Mouse (Mus musculus) gastrocnemius, adult 8-10 months (tissue): ENCODE measurements at regions not wholly inside any gene's neighbourhood (a gene's known extent, or its start where the extent isn't known, plus 50 kb on each side); places are given as distances from the start of the nearest gene placed in this dataset.
"Not testable (repeated sequence)": the region's sequence is repeated elsewhere in the genome, so short reads cannot be mapped to it uniquely, and the experiment has no call there.

Experiments used
- DNase-seq, 2 experiments: peaks; one replicate each; pipeline ENCODE4 v3.0.0; 2022; ENCODE audit warnings: low spot score in 2 of 2

- no peak for DNase-seq
These were observed 288.8 kb downstream of the Dchs2 start for GRCm38 (mm10) chr3:83416536-83416935.

DNA sequence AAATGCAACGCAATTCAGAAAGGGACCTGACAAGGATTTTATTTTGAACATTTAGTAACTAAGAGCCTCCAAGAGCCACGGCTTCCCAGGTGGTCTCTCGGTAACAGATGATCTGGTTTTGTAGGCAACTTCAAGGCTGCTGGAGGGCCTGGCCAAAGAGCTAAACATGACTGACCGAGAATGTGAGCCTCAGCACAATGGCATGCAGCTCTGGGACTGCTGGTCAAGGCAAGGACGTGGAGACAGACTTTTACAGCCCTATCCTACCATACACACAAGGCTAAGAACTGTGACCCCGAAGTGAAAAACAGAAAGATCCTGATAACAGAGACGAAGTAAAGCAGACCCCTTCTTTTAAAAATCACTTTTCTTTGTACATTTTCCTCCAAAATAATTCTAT is 296.5 kb downstream of the Dchs2 start:
- no peak for DNase-seq

DNA sequence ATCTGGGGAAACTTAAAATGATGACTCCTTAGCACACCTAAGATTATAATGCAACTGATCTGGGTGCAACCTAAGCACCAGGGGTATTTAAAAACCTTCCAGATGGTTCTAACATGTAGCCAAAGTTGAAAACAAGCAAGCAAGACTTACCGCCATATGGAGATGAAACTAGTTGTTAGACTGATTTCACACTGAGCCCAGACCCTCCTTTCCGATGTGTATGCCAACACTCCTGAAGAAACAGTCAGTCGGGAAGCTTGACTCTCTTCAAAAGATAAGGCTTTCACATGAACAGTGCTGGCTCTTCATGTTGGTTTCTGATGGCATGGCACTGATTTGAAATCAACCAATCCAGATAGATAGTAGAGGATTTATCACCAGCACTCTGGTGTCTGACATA is 301.6 kb downstream of the Dchs2 start:
- no peak for DNase-seq

DNA sequence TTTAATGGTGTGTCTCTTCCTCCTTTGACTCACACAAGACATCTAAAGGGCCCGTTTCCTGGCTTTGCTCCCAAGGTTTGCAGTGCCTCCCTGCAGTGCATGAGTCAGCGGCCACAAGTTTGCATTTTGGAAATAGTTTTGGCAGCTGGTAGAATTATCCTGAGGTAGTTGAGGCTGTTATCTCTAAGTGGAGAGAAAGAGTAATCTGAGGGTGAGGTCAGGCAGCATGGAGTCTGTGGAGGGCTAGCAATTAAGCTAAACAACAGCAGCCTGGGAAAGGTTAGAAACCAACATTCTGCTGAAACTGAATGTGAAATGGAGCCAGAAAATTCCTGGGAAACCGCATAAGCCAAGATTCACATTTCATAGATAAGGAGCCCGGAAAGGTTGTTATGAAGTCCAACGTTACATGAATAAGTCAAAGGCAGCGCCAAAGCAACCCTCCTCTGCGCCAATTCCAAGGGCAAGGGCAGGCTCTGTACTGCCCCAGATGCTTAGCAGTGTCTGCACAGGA is 318.5 kb downstream of the Dchs2 start:
- peak in 1 of 2 experiments; percentile 12 for DNase-seq

GRCm38 (mm10) chr3:83450662-83451061 is 315.5 kb upstream of the Sfrp2 start:
- DNase-seq = no peak

DNA sequence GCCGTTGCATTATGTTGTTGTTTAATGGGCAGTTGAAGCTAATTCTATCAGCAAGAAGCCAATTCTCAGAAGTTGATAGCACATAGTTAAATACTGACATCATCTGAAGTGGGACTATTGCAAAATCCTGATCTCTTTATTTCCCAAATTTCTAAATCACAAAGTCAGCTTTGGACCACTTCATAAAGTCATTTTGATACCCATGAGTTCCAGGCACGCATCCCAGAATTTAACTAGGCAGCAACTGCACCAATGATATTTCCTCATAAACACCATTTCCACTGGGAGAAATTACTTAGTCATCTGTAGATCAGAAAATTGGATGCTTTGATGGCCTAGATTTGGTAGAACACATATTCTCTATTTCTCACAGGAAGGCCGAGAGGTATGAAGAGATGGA is 314.8 kb upstream of the Sfrp2 start:
- DNase-seq = peak in 1 of 2 experiments; percentile 10

DNA sequence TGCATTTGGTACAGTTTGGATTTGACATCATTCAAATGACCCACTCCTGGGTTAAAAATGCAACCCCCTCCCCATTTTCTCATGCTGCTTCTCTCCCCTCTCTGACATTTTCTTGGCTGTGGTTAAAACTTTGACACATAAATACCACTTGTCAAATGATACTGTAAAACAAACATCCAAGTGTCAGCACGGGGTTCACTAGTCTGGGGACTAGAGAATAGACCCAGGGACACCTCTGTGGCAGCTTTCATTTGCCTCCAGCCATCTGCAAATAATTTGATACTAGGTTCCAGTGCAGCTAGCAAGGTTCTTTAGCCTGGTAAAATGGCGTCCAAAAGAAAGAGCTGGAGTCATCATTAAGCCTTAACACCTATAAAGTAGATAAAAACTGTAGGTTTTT is 312.7 kb upstream of the Sfrp2 start:
- DNase-seq = no peak

GRCm38 (mm10) chr3:83458450-83458849 is 307.7 kb upstream of the Sfrp2 start:
- DNase-seq = no peak

DNA sequence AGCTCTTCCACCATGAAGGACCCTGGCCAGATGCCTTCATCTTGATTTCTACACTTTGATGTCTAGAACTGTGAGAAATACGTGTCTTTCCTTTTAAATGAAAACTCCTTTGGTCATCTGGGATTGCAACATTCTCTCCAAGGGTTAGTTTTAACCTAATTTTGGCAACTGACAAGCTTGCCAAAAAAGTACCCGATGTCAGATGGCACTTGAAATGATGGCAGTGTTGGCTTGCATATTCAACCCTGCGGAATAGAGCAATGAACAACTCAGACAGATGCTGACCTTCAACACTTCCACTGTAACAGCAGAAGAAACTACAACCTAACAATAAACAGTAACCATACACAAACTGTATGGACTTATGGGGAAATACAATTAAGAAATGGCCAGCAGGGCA is 286.9 kb upstream of the Sfrp2 start:
- DNase-seq = no peak

- DNase-seq = no peak
These were observed 285.9 kb upstream of the Sfrp2 start for GRCm38 (mm10) chr3:83480176-83480575.

GRCm38 (mm10) chr3:83486192-83486716 is 279.9 kb upstream of the Sfrp2 start:
- DNase-seq = no peak

DNA sequence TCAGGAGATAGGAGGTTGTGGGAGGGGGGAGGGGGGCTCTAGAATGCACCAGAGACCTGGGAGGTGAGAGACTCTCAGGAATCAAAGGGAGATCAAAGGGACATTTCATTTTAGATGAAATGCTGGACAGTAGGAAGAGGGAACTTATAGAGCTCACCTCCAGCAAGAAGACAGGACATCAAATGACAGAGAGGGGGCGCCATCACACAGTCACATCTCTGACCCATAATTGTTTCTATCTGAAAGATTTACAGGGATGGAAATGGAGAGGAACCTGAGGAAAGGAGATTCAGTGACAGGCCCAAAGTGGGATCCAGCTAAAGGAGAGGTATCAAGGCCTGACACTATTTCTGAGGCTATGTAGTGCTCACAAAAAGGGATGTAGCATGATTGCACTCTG is 270.5 kb upstream of the Sfrp2 start:
- no peak for DNase-seq

- no peak for DNase-seq
These were observed 262.2 kb upstream of the Sfrp2 start for GRCm38 (mm10) chr3:83503901-83504300.

GRCm38 (mm10) chr3:83516614-83517013 is 249.5 kb upstream of the Sfrp2 start:
- no peak for DNase-seq

- no peak for DNase-seq
These were observed 248.0 kb upstream of the Sfrp2 start for GRCm38 (mm10) chr3:83517914-83518635.

- DNase-seq = no peak
These were observed 235.8 kb upstream of the Sfrp2 start for GRCm38 (mm10) chr3:83530243-83530847.

DNA sequence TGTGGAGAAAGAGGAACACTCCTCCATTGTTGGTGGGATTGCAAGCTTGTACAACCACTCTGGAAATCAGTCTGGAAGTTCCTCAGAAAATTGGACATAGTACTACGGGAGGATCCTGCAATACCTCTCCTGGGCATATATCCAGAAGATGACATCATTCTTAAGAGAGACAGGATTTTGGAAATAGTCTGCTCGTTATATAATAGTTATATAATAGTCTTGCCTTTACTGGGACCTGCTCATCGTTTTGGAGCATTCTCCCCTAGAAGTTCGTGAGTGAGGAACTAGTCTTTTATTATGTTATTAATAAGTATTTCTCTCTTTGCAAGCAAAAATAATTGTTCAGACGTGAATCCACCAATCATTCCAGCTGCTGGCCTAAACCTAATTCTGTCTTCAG is 229.5 kb upstream of the Sfrp2 start:
- DNase-seq = not testable (repeated sequence)

- no peak for DNase-seq
These were observed 228.9 kb upstream of the Sfrp2 start for GRCm38 (mm10) chr3:83537231-83537630.

GRCm38 (mm10) chr3:83537711-83538110 is 228.4 kb upstream of the Sfrp2 start:
- no peak for DNase-seq

DNA sequence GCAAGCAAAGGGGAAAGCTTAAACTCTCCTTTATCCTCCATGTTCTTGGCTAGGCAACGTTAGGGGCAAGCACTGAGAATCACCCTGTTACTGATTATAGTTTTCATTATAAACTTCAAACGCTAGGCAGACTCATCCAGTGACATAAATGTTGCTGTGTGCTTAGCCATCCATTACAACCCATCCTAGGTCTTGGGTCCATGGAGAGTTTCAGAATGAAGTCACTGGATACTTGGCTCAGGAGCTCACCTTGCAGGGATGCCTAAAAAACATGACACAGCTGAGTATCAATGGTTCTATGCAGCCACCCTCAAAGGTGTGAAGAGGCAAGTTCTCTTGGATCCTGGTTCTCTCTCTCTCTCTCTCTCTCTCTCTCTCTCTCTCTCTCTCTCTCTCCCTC is 227.2 kb upstream of the Sfrp2 start:
- no peak for DNase-seq

GRCm38 (mm10) chr3:83540997-83541932 is 224.9 kb upstream of the Sfrp2 start:
- DNase-seq = no peak
